Mouse (Mus musculus): ENCODE measurements at regions not wholly inside any gene's neighbourhood (a gene's known extent, or its start where the extent isn't known, plus 50 kb on each side); places are given as distances from the start of the nearest gene placed in this dataset.
A peak's percentile ranks its signal among the peaks of the same experiment; 100 is the strongest.

DNA sequence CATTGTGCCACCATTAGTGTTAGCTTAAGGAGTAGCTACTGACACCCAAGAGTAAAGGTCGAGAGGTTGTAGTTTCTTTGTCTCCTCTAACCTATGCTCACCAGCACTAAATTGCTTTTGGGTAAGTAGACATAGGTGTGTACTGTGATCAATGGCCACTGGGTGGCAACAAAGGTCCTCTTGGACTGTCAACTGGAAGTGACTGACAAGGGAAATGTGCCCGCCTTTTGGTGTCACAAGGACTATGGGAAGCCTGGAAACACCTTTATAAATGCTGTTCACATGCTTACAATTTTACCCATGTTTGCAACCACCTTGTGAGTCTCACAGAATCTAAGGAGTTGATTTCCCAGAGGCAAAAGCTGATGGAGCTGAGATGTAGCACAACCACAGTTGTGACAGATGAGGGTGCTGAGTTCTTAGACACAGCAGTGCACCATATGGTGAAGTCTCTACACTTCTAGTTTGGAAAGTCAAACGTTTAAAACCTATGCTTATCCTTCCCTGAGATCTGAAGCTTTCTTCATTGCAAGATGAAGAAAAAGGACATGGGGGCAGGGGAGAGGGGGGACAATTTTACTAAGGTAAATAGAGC lies 303.2 kb upstream of the Camk1g start:
- DNase-seq: peak; percentile 32

DNA sequence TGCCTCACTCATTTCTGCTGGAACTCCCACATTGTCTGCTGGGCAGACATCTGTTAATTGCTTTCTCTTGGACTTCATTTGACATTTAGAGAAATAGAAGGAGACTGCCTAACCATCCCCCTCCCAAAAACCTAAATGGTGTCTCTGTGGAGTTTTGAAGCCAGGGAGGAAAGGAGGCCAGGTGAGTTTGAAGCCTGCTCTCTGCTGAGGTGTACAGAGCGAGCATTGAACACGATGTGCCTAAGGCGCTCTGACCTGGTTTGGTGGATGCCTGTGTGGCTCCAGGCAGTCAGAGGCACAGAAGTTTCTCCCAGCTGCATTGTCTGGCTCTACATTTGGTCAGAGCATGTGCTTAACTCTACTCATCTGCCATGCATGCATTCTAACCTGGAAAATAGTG lies 302.6 kb upstream of the Camk1g start:
- peak; percentile 5 for DNase-seq

GRCm38 (mm10) chr1:193671816-193672254 lies 301.7 kb upstream of the Camk1g start:
- peak; percentile 16 for DNase-seq

GRCm38 (mm10) chr1:193671046-193671445 lies 300.9 kb upstream of the Camk1g start:
- DNase-seq: no peak

- no peak for DNase-seq
These were observed 299.9 kb upstream of the Camk1g start for GRCm38 (mm10) chr1:193670008-193670407.

DNA sequence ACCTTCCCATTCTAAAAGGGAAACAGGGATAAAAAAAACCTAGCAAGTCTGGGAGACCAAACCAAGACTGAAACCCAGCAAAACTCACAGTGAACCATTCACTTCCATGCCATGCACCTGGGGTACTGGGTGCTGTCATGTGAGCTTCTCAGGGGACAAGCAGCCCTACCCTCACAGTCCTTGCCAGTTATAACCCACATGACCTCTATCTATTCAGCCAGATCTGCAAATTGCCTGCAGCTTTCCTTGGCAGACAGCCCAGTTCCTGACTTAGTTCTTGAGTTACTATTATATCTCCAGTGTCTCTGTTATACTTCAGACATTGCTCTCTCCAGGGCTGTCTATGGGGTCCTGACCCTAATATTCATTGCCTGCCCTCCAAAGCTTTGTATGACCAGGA lies 298.7 kb upstream of the Camk1g start:
- DNase-seq: no peak

DNA sequence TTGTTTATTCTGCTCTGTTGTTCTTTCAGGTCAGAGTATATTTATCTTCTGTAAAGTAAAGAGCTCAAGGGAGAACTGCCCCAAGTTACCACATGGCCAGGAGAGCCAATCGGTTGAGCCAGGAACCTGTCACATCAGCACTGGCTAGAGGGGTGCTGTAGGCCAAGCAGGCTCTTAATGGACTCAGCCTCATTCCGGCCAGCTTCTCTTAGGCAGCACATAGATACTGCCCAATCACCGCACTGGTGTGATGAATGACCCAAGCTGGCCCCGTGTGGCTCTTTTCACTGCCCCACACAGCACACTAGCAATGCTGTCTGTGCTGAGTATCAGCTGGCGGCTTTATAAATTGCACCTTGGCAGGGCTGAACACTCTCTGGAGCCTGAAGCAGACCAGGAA lies 295.8 kb upstream of the Camk1g start:
- DNase-seq: no peak

DNA sequence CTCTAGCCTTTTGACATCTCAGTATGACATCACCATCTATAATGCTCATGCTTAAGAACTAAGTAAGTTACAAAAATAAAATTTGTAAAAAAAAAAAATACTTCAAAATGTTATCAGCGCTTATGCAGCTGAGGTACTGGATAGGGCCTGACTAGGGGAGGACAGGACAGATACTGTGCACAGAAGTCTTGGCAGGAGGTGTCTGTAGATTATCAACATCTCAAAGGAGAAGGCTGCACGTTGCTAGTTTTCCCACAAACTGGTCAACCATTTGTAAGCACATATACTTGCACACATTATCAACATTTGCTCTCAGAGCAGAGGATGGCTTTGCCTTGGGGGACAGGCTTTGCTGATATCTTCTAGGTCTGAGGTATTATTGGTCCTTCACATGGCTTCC lies 294.5 kb upstream of the Camk1g start:
- no peak for DNase-seq

DNA sequence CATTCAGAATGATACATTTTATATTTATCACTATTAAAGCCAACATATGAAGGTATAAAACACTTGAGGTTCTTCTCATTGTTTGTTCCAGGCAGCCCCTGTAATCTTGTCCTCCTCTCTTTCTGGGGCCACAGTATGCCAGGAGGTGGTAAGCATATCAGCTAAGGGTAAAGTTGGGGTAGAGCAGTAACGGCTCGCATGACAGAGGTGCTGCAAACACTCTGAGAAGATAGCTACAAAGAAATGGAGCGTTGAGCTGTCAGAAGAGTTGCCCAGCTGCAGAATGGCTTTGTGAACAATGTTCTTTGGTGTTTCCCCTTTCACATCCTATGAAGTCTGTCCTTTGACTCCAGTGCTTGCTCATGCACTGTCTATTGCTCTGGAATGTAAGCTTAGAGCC lies 293.5 kb upstream of the Camk1g start:
- DNase-seq: no peak

DNA sequence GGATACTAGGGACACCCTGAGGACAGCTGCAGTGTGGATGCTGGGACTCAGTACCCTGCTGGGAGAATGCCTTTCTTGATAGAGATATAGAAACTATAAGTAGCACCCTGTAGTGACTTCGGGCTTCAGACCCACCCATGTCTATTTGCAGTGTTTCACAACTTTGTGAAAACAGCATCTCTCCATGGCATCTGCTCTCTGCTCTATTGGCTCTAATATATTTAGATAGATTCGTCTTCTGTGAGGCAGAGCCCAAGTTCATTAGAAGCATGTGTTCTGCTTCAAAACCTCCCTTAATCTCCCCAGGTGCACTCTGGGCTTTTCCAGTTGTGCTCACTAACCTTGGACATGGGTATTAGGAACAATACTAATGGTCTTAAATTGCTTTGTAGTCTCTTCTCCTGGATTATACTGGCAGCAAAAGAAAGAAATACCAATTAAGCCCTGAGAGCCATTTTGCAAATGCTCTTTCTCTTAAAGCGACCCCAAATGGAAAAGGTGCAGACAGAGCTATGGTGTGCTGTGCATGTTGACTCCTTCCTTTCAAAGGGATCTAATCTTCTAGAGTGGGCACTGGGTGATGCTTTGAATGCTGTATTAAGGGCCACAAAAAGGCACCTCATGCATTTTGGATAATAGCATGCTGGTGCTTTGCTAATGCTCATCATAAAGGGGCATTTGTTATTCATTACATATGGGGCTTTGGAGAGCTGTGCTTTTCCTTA lies 292.2 kb upstream of the Camk1g start:
- no peak for DNase-seq

DNA sequence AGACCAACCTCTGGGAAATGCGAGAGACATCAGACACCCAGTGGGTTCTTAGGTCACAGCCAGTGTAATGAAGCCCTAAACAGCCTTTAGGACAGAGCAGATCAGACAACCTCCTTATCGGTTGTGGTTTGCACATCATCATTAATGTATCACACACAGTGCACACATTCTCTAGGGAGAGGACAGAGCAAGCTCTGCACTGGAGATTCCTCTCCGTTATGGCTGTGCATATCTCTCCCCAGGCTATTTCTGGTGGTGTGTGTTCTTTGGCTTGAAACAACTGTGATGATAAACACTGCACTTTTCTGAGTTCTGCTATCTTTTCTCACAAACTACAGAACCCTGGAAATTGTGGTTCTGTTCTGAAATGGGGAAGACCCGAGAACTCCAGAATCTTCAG lies 291.3 kb upstream of the Camk1g start:
- DNase-seq: no peak

DNA sequence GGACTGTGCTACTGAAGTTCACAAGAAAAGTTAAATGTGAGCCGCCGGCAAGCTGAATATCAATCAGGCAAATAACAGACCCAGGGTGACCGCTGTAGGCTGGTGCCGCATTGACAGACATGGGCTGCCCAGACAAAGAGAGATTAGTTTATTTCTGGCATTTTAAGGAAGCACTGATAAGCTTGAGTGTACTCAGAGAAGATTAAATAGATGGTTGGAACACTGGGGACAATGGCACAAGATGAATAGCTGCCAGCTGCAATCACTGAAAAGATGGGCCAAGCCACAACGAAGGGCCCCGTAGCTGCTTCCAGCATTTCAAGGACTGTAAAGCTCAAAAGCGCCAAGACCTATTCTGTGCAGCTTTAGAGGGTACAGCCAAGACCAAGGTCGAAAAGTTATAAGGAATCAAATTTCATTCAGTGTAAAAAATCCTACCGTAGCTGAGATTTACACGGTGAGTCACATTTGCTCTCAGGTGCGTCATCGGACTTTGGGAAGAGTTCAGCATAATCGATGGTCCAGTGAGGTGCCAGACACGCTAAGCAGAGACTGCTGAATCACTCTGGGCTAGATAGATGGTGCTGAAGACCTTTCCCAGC lies 285.1 kb upstream of the Camk1g start:
- no peak for DNase-seq

- no peak for DNase-seq
These were observed 280.2 kb upstream of the Camk1g start for GRCm38 (mm10) chr1:193650275-193650674.

- DNase-seq: no peak
These were observed 279.3 kb upstream of the Camk1g start for GRCm38 (mm10) chr1:193649400-193649799.

GRCm38 (mm10) chr1:193647371-193648270 lies 277.5 kb upstream of the Camk1g start:
- no peak for DNase-seq

GRCm38 (mm10) chr1:193644506-193644905 lies 274.4 kb upstream of the Camk1g start:
- no peak for DNase-seq

GRCm38 (mm10) chr1:193636451-193636850 lies 266.4 kb upstream of the Camk1g start:
- no peak for DNase-seq

GRCm38 (mm10) chr1:193632115-193632514 lies 262.0 kb upstream of the Camk1g start:
- DNase-seq: no peak

- no peak for DNase-seq
These were observed 259.8 kb upstream of the Camk1g start for GRCm38 (mm10) chr1:193629887-193630286.

DNA sequence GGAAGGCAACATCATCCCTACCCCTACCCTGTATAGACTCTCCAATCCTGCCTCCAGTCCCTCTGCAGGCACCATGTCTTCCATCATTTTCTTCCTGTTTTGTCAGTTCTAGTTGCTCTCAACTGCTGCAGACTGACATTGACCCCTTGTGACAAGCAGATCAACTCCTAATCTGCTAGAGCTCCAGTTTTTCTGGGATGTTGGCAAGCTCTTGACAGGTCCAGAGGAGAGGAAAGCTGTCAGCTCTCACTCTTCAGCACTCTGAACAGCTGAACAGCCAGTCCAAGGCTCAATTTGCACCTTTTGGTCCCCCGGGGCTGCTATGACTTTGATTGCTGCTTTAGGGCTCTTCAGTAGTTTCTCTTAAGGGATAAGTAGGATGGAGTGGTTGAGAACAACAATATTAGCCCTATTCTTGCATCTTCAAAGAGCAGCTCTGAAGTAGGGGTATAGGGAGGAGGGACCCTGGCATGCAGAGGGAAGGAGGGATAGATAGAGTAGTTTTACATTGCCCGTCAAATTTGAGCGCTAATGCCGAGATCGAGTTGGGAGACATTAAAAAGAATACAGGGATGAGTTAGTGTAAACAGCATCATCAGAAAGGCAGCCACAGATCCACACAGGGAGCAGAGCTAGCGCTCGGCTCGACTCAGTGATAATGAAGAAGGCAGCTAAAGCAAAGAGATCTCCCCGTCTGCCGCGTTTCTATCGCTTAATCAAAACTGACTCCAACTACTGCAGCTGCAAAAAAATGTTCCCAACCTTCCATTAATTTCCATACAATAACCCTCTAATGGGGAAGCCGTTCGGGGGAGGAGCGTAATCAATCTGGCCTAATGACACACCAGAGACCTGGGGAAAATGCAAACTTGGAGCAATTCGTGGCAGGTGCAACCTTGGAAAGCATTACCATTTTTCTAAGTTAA lies 257.1 kb upstream of the Camk1g start:
- no peak for DNase-seq

- DNase-seq: peak; percentile 3
These were observed 255.2 kb upstream of the Camk1g start for GRCm38 (mm10) chr1:193625101-193625956.

All from cerebellum, adult 9-11 months (tissue).